Mouse (Mus musculus) T-helper 2 cell (primary cell): ENCODE results near the gene Atp13a3.

Experiments used
- in situ Hi-C: fragments of 300-600 bp; cut with MboI, MseI; formaldehyde crosslinking; loops from one replicate; pipeline ENCODE4 v1.15.1; 2025; ENCODE audit warnings: high pct_unique_total_duplicates

The Atp13a3 gene

GRCm38 (mm10) chr16:30280676-30281297 is 125.0 kb downstream of the Atp13a3 start:
- in situ Hi-C loops = no loop called here

GRCm38 (mm10) chr16:30278406-30278805 is 127.4 kb downstream of the Atp13a3 start:
- in situ Hi-C loops = no loop called here

- in situ Hi-C loops = no loop called here
Measured at GRCm38 (mm10) chr16:30275558-30276340, 130.0 kb downstream of the Atp13a3 start.

GRCm38 (mm10) chr16:30273065-30273464 is 132.7 kb downstream of the Atp13a3 start:
- in situ Hi-C loops = no loop called here

GRCm38 (mm10) chr16:30271941-30272595 is 133.7 kb downstream of the Atp13a3 start:
- in situ Hi-C loops = no loop called here

- in situ Hi-C loops = no loop called here
Measured at GRCm38 (mm10) chr16:30271223-30271761, 134.5 kb downstream of the Atp13a3 start.

GRCm38 (mm10) chr16:30267359-30267758 is 138.4 kb downstream of the Atp13a3 start, which contains the start of gene Cpn2:
Gene Cpn2, minus strand, starts transcription at chr16:30267499.
- in situ Hi-C loops = no loop called here

- in situ Hi-C loops = no loop called here
Measured at GRCm38 (mm10) chr16:30266561-30266960, 139.2 kb downstream of the Atp13a3 start.

- in situ Hi-C loops = no loop called here
Measured at GRCm38 (mm10) chr16:30265611-30266010, 140.2 kb downstream of the Atp13a3 start.

GRCm38 (mm10) chr16:30263156-30263555 is 142.6 kb downstream of the Atp13a3 start:
- in situ Hi-C loops = no loop called here

- in situ Hi-C loops = no loop called here
Measured at GRCm38 (mm10) chr16:30262664-30263063, 143.1 kb downstream of the Atp13a3 start.
